In the genomic region with DNA sequence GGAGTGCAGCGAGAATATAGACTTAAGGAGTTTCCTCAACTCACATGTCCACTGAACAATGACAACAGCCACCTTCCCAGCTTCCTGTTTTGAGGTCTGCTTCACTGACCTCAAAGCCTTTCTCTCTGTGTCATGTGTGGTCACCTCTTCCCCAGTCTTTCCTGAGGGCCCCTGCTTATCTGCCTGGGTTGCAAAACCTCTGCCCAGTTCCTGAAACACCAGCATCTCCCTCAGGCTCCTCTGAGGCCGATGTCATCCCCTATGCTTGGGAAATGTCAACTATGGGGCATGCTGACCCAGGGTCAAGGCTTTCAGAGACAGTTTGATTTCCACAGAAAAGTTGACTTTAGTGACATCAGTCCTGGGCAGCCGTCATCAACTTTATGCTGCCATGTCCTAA, we compare ENCODE assay signal across 1 mouse cellular context.
TF ChIP-seq lines count a peak whose summit lies in the region.

No protein-coding gene starts in this region.

TF ChIP-seq in CH12.LX, 34 proteins besides CTCF, POLR2A, EP300 and RAD21:
- TF ChIP-seq MAFK (IDR thresholded peaks at IDR 0.05; ENCODE audit: insufficient replicate concordance, low read length) = 0 out of 2 replicates have a peak, but pooled peaks have one; percentile 12
- TF ChIP-seq ZMIZ1 (IDR thresholded peaks at IDR 0.05; ENCODE audit: low read depth, low read length) = no peak
- peak; percentile 52; the same call in 1 of the 2 replicates for TF ChIP-seq BHLHE40 (IDR thresholded peaks at IDR 0.05; ENCODE audit: low read depth, low read length)
